Mouse (Mus musculus) MEL (cell line): ENCODE measurements at regions not wholly inside any gene's neighbourhood (a gene's known extent, or its start where the extent isn't known, plus 50 kb on each side); places are given as distances from the start of the nearest gene placed in this dataset.
A peak's percentile ranks its signal among the peaks of the same experiment; 100 is the strongest.

Experiments
- DNase-seq: peaks from one replicate; pipeline ENCODE4 v3.0.0; 2011; ENCODE audit warnings: low read depth, low spot score
- H3K27ac ChIP-seq: 2 replicates; pipeline ENCODE4 v1.5.1; 2012; ENCODE audit warnings: low read depth, mild to moderate bottlenecking, control low read depth, low read length, moderate library complexity; ENCODE audit not compliant: control insufficient read depth
- H3K27me3 ChIP-seq, 2 experiments: fragments of 150-350 bp in 1 of 2; sonication (generic) in 1 of 2; 2 replicates each; pipeline ENCODE4 v1.6.1; 2012; ENCODE audit warnings: low read length in 2 of 2, mild to moderate bottlenecking in 2 of 2, improper control_type of control experiment in 1 of 2, moderate library complexity in 1 of 2; ENCODE audit not compliant: insufficient read depth in 2 of 2, control insufficient read depth in 1 of 2
- H3K36me3 ChIP-seq, 2 experiments: 2 replicates each; pipeline ENCODE4 v1.6.1; 2012 to 2014; ENCODE audit warnings: low read length in 2 of 2, improper control_type of control experiment in 1 of 2, inconsistent platforms in 1 of 2, mild to moderate bottlenecking in 1 of 2; ENCODE audit not compliant: insufficient read depth in 2 of 2, control insufficient read depth in 1 of 2
- H3K4me1 ChIP-seq, 2 experiments: fragments of 150-350 bp in 1 of 2; sonication (generic) in 1 of 2; 2 replicates each; pipeline ENCODE4 v1.6.1; 2012; ENCODE audit warnings: low read length in 2 of 2, improper control_type of control experiment in 1 of 2, mild to moderate bottlenecking in 1 of 2; ENCODE audit not compliant: insufficient read depth in 2 of 2, control insufficient read depth in 1 of 2
- H3K4me3 ChIP-seq, 2 experiments: fragments of 150-350 bp in 1 of 2; sonication (generic) in 1 of 2; 2 replicates each; pipeline ENCODE4 v1.5.1; 2012; ENCODE audit warnings: low read depth in 2 of 2, low read length in 2 of 2, mild to moderate bottlenecking in 2 of 2, moderate library complexity in 2 of 2, control low read depth in 1 of 2, improper control_type of control experiment in 1 of 2; ENCODE audit not compliant: control insufficient read depth in 1 of 2, insufficient read depth in 1 of 2
- H3K79me2 ChIP-seq: 2 replicates; pipeline ENCODE4 v1.6.1; 2012; ENCODE audit warnings: mild to moderate bottlenecking, low read length, moderate library complexity; ENCODE audit not compliant: control insufficient read depth, poor library complexity, insufficient read depth
- H3K9ac ChIP-seq: 2 replicates; pipeline ENCODE4 v1.6.1; 2012; ENCODE audit warnings: low read depth, mild to moderate bottlenecking, control low read depth, low read length, moderate library complexity; ENCODE audit not compliant: control insufficient read depth, poor library complexity, severe bottlenecking
- H3K9me3 ChIP-seq: fragments of 150-350 bp; sonication (generic); replicated peaks from 2 replicates; pipeline ENCODE4 v1.6.1; 2012; ENCODE audit warnings: mild to moderate bottlenecking, low read length, improper control_type of control experiment, moderate library complexity; ENCODE audit not compliant: insufficient read depth
- CHD1 ChIP-seq: IDR thresholded peaks from 2 replicates; pipeline ENCODE4 v1.6.1; 2012; ENCODE audit warnings: low read depth, mild to moderate bottlenecking, inconsistent platforms, low read length, improper control_type of control experiment
- E2F4 ChIP-seq: IDR thresholded peaks from 2 replicates; pipeline ENCODE4 v1.6.1; 2011; ENCODE audit warnings: low read depth, low read length, improper control_type of control experiment, borderline replicate concordance
- ELF1 ChIP-seq: IDR thresholded peaks from 2 replicates; pipeline ENCODE4 v1.6.1; 2014; ENCODE audit warnings: low read depth, mild to moderate bottlenecking, inconsistent platforms, low read length, improper control_type of control experiment, moderate library complexity
- MAX ChIP-seq: IDR thresholded peaks from 2 replicates; pipeline ENCODE4 v1.6.1; 2011; ENCODE audit warnings: low read length, improper control_type of control experiment
- MAZ ChIP-seq: IDR thresholded peaks from 2 replicates; pipeline ENCODE4 v1.6.1; 2012; ENCODE audit warnings: low read depth, mild to moderate bottlenecking, inconsistent platforms, low read length, improper control_type of control experiment
- MEF2A ChIP-seq: IDR thresholded peaks from 2 replicates; pipeline ENCODE4 v1.6.1; 2014; ENCODE audit warnings: low read depth, mild to moderate bottlenecking, inconsistent platforms, low read length, improper control_type of control experiment; ENCODE audit not compliant: poor library complexity, insufficient replicate concordance, severe bottlenecking; ENCODE audit errors: extremely low read depth
- MXI1 ChIP-seq: IDR thresholded peaks from 2 replicates; pipeline ENCODE4 v1.6.1; 2011; ENCODE audit warnings: mild to moderate bottlenecking, low read depth, low read length, improper control_type of control experiment
- MYC ChIP-seq: IDR thresholded peaks from 2 replicates; pipeline ENCODE4 v1.6.1; 2011; ENCODE audit warnings: low read depth, mild to moderate bottlenecking, low read length, improper control_type of control experiment, moderate library complexity
- NRF1 ChIP-seq: IDR thresholded peaks from 2 replicates; pipeline ENCODE4 v1.6.1; 2014; ENCODE audit warnings: low read depth, mild to moderate bottlenecking, inconsistent platforms, low read length, improper control_type of control experiment, moderate library complexity; ENCODE audit not compliant: poor library complexity, insufficient read depth, severe bottlenecking
- POLR2A ChIP-seq, 2 experiments: IDR thresholded peaks; 2 replicates each; pipeline ENCODE4 v1.6.1; 2011 to 2012; ENCODE audit warnings: low read length in 2 of 2, mild to moderate bottlenecking in 2 of 2, control low read depth in 1 of 2, improper control_type of control experiment in 1 of 2, low read depth in 1 of 2, moderate library complexity in 1 of 2; ENCODE audit not compliant: control insufficient read depth in 1 of 2, insufficient read depth in 1 of 2, poor library complexity in 1 of 2
- RAD21 ChIP-seq: IDR thresholded peaks from 2 replicates; pipeline ENCODE4 v1.6.1; 2011; ENCODE audit warnings: mild to moderate bottlenecking, low read depth, low read length, improper control_type of control experiment
- RCOR1 ChIP-seq: IDR thresholded peaks from 2 replicates; pipeline ENCODE4 v1.6.1; 2012; ENCODE audit warnings: low read depth, mild to moderate bottlenecking, inconsistent platforms, low read length, improper control_type of control experiment
- SMC3 ChIP-seq: IDR thresholded peaks from 2 replicates; pipeline ENCODE4 v1.6.1; 2011; ENCODE audit warnings: low read depth, low read length, improper control_type of control experiment
- UBTF ChIP-seq: IDR thresholded peaks from 2 replicates; pipeline ENCODE4 v1.6.1; 2012; ENCODE audit warnings: low read depth, mild to moderate bottlenecking, inconsistent platforms, low read length, improper control_type of control experiment, moderate library complexity, borderline replicate concordance; ENCODE audit not compliant: insufficient read depth
- USF2 ChIP-seq, 2 experiments: IDR thresholded peaks; 2 replicates each; pipeline ENCODE4 v1.6.1; 2011 to 2012; ENCODE audit warnings: improper control_type of control experiment in 2 of 2, low read length in 2 of 2, borderline replicate concordance in 1 of 2, inconsistent platforms in 1 of 2, low read depth in 1 of 2, mild to moderate bottlenecking in 1 of 2; ENCODE audit not compliant: insufficient read depth in 1 of 2
- ZC3H11A ChIP-seq: IDR thresholded peaks from 2 replicates; pipeline ENCODE4 v1.6.1; 2012; ENCODE audit warnings: low read depth, mild to moderate bottlenecking, inconsistent platforms, low read length, improper control_type of control experiment
- ZMIZ1 ChIP-seq: IDR thresholded peaks from 2 replicates; pipeline ENCODE4 v1.6.1; 2012; ENCODE audit warnings: low read depth, mild to moderate bottlenecking, inconsistent platforms, low read length, improper control_type of control experiment, moderate library complexity

GRCm38 (mm10) chr10:43756881-43757565 is 144.5 kb downstream of the Qrsl1 start:
- no peaks in the 10 kb centered on the region for H3K27me3 ChIP-seq
- no peak for TF ChIP-seq USF2 (IDR thresholded peaks at IDR 0.05; ENCODE audit: borderline replicate concordance in 1 of 2, insufficient read depth in 1 of 2, low read depth in 1 of 2, low read length in 2 of 2)
- TF ChIP-seq MYC: no peak
- TF ChIP-seq ZC3H11A: no peak
- TF ChIP-seq E2F4: no peak
- TF ChIP-seq MAZ: no peak
- TF ChIP-seq MXI1: no peak
- no peak for TF ChIP-seq RAD21
- TF ChIP-seq RCOR1: no peak
- no peak for TF ChIP-seq ELF1
- TF ChIP-seq MEF2A: no peak
- no peak for TF ChIP-seq MAX
- TF ChIP-seq SMC3: no peak
- no peak for TF ChIP-seq CHD1
- TF ChIP-seq UBTF: no peak
- no peak for TF ChIP-seq ZMIZ1
- TF ChIP-seq NRF1: no peak
- TF ChIP-seq POLR2A (IDR thresholded peaks at IDR 0.05; ENCODE audit: control insufficient read depth in 1 of 2, insufficient read depth in 1 of 2, low read depth in 1 of 2, low read length in 2 of 2, poor library complexity in 1 of 2): no peak
- TF ChIP-seq, all 39 proteins: peak for 0
- H3K4me3 ChIP-seq: no peak overlapping the region
- H3K9ac ChIP-seq: no peak overlapping the region
- no peak overlapping the region for H3K27ac ChIP-seq
- H3K4me1 ChIP-seq: peaks cover 27 to 41% of the 10 kb centered on the region in 2 experiments
- H3K79me2 ChIP-seq: no peaks in the 10 kb centered on the region
- H3K9me3 ChIP-seq: no peaks in the 10 kb centered on the region
- DNase-seq: peak; percentile 29
- peaks cover 0 to 37% of the 10 kb centered on the region in 2 experiments; a peak in 2 of 4 replicates for H3K36me3 ChIP-seq
